Mouse (Mus musculus): ENCODE results near the gene Fam102a.

GRCm38 (mm10) chr2:32575586-32576160 is 40.5 kb downstream of the Fam102a start, which contains the start of gene 9430097D07Rik:
- no peak for TF ChIP-seq CTCF (IDR thresholded peaks at IDR 0.05)
- TF ChIP-seq POLR2A (IDR thresholded peaks at IDR 0.05; ENCODE audit: insufficient read depth, low read depth, low read length): no peak
- no peak for TF ChIP-seq EP300 (IDR thresholded peaks at IDR 0.05; ENCODE audit: insufficient read depth, low read depth, low read length)
